Mouse (Mus musculus) embryonic facial prominence, embryonic 11.5 days (tissue): ENCODE results near the gene Gm20509. TPM values are rescaled to one million over a fixed set of nuclear protein-coding genes. Genes with fewer than 3 reads are reported as not detected.

ENCODE experiments used
- ATAC-seq: fragments of 200-750 bp; cut with Nextera tagmentation; replicated peaks from 2 replicates; pipeline ENCODE4 v1.8.0; 2017; ENCODE audit warnings: low read depth; ENCODE audit not compliant: insufficient number of reproducible peaks, low FRiP score, low TSS enrichment
- DNase-seq: peaks from one replicate; pipeline ENCODE4 v3.0.0-alpha.2; 2015; ENCODE audit warnings: low spot score
- H3K27ac ChIP-seq: fragments of 300-500 bp; sonication (generic); replicated peaks from 2 replicates; pipeline ENCODE4 v1.5.1; 2014; ENCODE audit warnings: mild to moderate bottlenecking, low read depth, low read length, control low read depth
- H3K27me3 ChIP-seq: fragments of 300-500 bp; sonication (generic); 2 replicates; pipeline ENCODE4 v1.6.1; 2014; ENCODE audit warnings: mild to moderate bottlenecking, low read length, moderate library complexity, mixed read lengths; ENCODE audit not compliant: control insufficient read depth, insufficient read depth
- H3K36me3 ChIP-seq: fragments of 300-500 bp; sonication (generic); replicated peaks from 2 replicates; pipeline ENCODE4 v1.6.1; 2014; ENCODE audit warnings: low read depth, mild to moderate bottlenecking, low read length, moderate library complexity, mixed read lengths; ENCODE audit not compliant: control insufficient read depth, insufficient read depth
- H3K4me1 ChIP-seq: fragments of 300-500 bp; sonication (generic); 2 replicates; pipeline ENCODE4 v1.6.1; 2014; ENCODE audit warnings: low read length, mixed read lengths; ENCODE audit not compliant: control insufficient read depth, insufficient read depth
- H3K4me2 ChIP-seq: fragments of 300-500 bp; sonication (generic); 2 replicates; pipeline ENCODE4 v1.6.1; 2014; ENCODE audit warnings: low read depth, mild to moderate bottlenecking, control low read depth, low read length, moderate library complexity
- H3K4me3 ChIP-seq: fragments of 300-500 bp; sonication (generic); 2 replicates; pipeline ENCODE4 v1.5.1; 2014; ENCODE audit warnings: low read depth, low read length, control low read depth
- H3K9ac ChIP-seq: fragments of 300-500 bp; sonication (generic); replicated peaks from 2 replicates; pipeline ENCODE4 v1.6.1; 2014; ENCODE audit warnings: mild to moderate bottlenecking, control low read depth, low read length
- H3K9me3 ChIP-seq: fragments of 300-500 bp; sonication (generic); replicated peaks from 2 replicates; pipeline ENCODE4 v1.6.1; 2016; ENCODE audit warnings: mild to moderate bottlenecking, low read length, inconsistent platforms, mixed read lengths; ENCODE audit not compliant: control insufficient read depth
- WGBS: fragments of 180-500 bp; shearing (Covaris S2); extraction: QIAGEN DNeasy Blood & Tissue Kit; methylation state at CpG from one replicate; pipeline ENCODE4 v1.1.7; 2014; 5-methylcytosine and 5-hydroxymethylcytosine counted together
- polyA plus RNA-seq: library from polyadenylated mRNA; unstranded; fragments of >200 nt; fragmentation: Nextera tagmentation; extraction: Ambion mirVana; gene quantifications from 2 replicates; pipeline ENCODE4 v1.2.1, GENCODE M21; 2014

Gene Gm20509
- polyA plus RNA-seq, 1 experiment from 2014 or later: 0.24 TPM

DNA sequence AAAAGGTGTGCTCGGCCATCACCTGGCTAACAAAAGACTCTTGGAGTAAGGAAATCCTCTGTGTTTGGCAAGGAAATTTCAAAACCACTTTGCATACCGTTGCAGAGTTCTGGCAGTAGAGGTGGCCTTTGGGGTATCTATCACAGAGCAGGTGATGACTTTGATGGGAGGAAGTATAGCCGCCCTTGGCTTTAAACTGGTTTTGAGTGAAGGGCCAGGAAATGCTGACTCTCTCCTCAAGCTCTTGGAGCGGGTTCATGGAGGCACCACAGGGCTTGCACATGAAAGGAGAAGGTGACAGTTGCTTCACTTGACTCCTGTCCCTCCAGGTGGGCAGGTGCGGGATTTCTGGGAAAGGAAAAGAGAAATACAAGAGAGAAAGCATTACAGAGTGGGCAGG lies 14.7 kb upstream of the Gm20509 start:
- DNase-seq: no peak
- H3K27ac ChIP-seq: no peak overlapping the region
- no peak overlapping the region for H3K4me3 ChIP-seq
- no peaks in the 10 kb centered on the region for H3K9me3 ChIP-seq
- no peak for ATAC-seq
- H3K27me3 ChIP-seq: no peaks in the 10 kb centered on the region
- WGBS: 79% methylated on average over 5 of the region's 5 CpGs
- no peaks in the 10 kb centered on the region for H3K4me1 ChIP-seq
- no peak overlapping the region for H3K4me2 ChIP-seq
- no peak overlapping the region for H3K9ac ChIP-seq
- H3K36me3 ChIP-seq: no peaks in the 10 kb centered on the region

DNA sequence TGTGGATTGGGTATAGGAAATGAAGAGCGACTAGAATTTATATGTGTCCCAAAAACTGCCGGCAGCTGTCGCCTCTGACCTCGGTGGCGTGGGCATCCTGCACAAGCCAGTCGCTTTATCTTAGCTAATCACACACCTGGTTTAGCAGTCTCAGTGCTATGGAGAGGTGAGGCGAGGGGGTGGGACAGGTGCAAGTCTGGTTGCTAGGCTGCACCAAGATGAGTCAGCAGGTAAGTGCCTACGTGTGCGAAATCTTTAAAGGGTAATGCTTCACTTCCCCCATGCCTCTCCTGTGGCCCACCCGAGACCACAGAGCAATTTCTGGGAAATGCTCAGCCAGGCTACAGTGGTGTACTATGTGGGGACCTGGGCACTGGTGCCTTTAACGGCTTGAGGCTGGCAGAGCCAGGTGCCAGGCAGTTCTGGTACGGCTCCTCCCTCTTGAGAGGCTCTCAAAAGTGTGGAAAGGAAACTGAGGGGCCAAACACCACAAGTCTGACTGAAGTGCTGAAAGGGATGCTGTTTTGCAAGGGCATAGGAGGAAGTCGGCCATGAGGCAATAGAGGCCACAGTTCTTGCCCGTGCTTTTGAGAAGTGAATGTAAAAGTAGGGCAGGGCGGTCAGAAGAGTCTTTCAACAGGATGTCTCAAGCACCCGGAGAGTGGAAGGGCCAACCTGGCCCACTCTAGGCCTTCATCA lies 12.9 kb upstream of the Gm20509 start:
- DNase-seq (no peak), ATAC-seq (no peak)
- Histone ChIP-seq H3K4me1 (no peaks in the 10 kb centered on the region), H3K27ac (no peak overlapping the region), H3K9ac (no peak overlapping the region), H3K27me3 (no peaks in the 10 kb centered on the region), H3K36me3 (no peaks in the 10 kb centered on the region), H3K4me2 (no peak overlapping the region), H3K4me3 (no peak overlapping the region), H3K9me3 (no peaks in the 10 kb centered on the region)
- WGBS: 73% methylated on average over 16 of the region's 16 CpGs

GRCm38 (mm10) chr9:73090121-73090520 lies 12.1 kb upstream of the Gm20509 start:
- H3K4me3 ChIP-seq: no peak overlapping the region
- WGBS: 75% methylated on average over 10 of the region's 10 CpGs
- no peaks in the 10 kb centered on the region for H3K27me3 ChIP-seq
- no peak overlapping the region for H3K27ac ChIP-seq
- H3K4me1 ChIP-seq: no peaks in the 10 kb centered on the region
- no peaks in the 10 kb centered on the region for H3K9me3 ChIP-seq
- no peak overlapping the region for H3K9ac ChIP-seq
- DNase-seq (no peak), ATAC-seq (no peak)
- no peaks in the 10 kb centered on the region for H3K36me3 ChIP-seq
- no peak overlapping the region for H3K4me2 ChIP-seq

GRCm38 (mm10) chr9:73091747-73092146 lies 10.5 kb upstream of the Gm20509 start:
- DNase-seq (peak; percentile 79), ATAC-seq (no peak)
- no peaks in the 10 kb centered on the region for H3K36me3 ChIP-seq
- H3K4me3 ChIP-seq: no peak overlapping the region
- H3K4me2 ChIP-seq: no peak overlapping the region
- no peak overlapping the region for H3K9ac ChIP-seq
- H3K4me1 ChIP-seq: no peaks in the 10 kb centered on the region
- WGBS: 0% methylated on average over 1 of the region's 1 CpGs
- no peaks in the 10 kb centered on the region for H3K9me3 ChIP-seq
- no peak overlapping the region for H3K27ac ChIP-seq
- H3K27me3 ChIP-seq: no peaks in the 10 kb centered on the region

- H3K36me3 ChIP-seq: no peaks in the 10 kb centered on the region
- ATAC-seq (peak; percentile 49; the same call in 1 of the 2 replicates), DNase-seq (peak; percentile 63)
- no peak overlapping the region for H3K27ac ChIP-seq
- H3K9me3 ChIP-seq: no peaks in the 10 kb centered on the region
- no peak overlapping the region for H3K4me3 ChIP-seq
- H3K9ac ChIP-seq: no peak overlapping the region
- H3K27me3 ChIP-seq: no peaks in the 10 kb centered on the region
- H3K4me2 ChIP-seq: no peak overlapping the region
- H3K4me1 ChIP-seq: no peaks in the 10 kb centered on the region
- 48% methylated on average over 17 of the region's 17 CpGs for WGBS
Measured at GRCm38 (mm10) chr9:73094580-73094979, 7.7 kb upstream of the Gm20509 start.

DNA sequence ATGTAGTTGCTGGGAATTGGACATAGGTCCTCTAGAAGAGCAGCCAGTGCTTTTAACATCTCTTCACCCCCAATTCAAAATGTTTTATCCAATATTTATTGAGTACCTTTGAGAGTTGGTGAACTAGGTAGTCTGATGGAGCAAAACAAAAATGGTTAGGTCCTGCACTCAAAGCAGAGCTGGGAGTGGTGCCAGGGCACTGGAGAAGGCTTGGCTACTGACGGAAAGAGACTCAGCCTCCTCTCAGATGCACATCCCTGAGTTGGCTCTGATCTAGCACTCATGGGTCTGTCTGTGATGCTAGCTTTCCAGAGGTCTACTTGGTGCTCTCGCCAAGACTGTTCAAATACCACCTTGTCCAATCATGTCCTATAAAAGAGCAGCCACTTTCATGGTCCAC lies 4.4 kb upstream of the Gm20509 start:
- no peak for DNase-seq
- Histone ChIP-seq H3K27ac (no peak overlapping the region), H3K4me2 (no peak overlapping the region), H3K9ac (no peak overlapping the region), H3K4me3 (no peak overlapping the region), H3K4me1 (no peaks in the 10 kb centered on the region), H3K27me3 (no peaks in the 10 kb centered on the region), H3K9me3 (no peaks in the 10 kb centered on the region), H3K36me3 (no peaks in the 10 kb centered on the region)
- 75% methylated on average over 2 of the region's 2 CpGs for WGBS
- no peak for ATAC-seq

- 89% methylated on average over 5 of the region's 5 CpGs for WGBS
- H3K4me3 ChIP-seq: no peak within 1 kb of the TSS
- no peak within 1 kb of the TSS for H3K4me2 ChIP-seq
- H3K4me1 ChIP-seq: no peaks in the 10 kb centered on the region
- H3K36me3 ChIP-seq: no peaks in the 10 kb centered on the region
- no peak for ATAC-seq
- no peak for DNase-seq
- no peak within 1 kb of the TSS for H3K9ac ChIP-seq
- no peak within 1 kb of the TSS for H3K27ac ChIP-seq
- no peaks in the 10 kb centered on the region for H3K9me3 ChIP-seq
- peaks cover 6% of the 10 kb centered on the region; the same call in 1 of the 2 replicates for H3K27me3 ChIP-seq
Measured at GRCm38 (mm10) chr9:73101536-73101935, 734 bp upstream of the Gm20509 start, which contains the start of gene Khdc3. Khdc3 (plus strand) TSS chr9:73101836.

DNA sequence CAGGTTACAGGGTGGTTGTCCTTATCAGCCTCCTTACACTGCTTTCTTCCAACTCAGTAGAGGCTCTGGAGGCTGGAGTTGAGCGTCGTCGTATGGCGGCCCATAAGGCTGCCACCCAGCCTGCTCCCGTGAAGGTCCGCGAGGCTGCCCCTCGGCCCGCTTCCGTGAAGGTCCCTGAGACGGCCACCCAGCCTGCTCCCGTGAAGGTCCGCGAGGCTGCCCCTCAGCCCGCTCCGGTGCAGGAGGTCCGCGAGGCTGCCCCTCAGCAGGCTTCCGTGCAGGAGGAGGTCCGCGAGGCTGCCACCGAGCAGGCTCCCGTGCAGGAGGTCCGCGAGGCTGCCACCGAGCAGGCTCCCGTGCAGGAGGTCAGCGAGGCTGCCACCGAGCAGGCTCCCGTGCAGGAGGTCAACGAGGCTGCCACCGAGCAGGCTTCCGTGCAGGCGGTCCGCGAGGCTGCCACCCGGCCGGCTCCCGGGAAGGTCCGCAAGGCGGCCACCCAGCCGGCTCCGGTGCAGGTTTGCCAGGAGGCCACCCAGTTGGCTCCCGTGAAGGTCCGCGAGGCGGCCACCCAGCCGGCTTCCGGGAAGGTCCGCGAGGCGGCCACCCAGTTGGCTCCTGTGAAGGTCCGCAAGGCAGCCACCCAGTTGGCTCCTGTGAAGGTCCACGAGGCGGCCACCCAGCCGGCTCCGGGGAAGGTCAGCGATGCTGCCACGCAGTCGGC lies 1.0 kb downstream of the Gm20509 start:
- DNase-seq (peak; percentile 32), ATAC-seq (peak; percentile 45; the same call in 1 of the 2 replicates)
- Histone ChIP-seq H3K27me3 (peaks cover 6% of the 10 kb centered on the region; the same call in 1 of the 2 replicates), H3K9ac (peak overlapping the region; percentile 61), H3K27ac (no peak overlapping the region), H3K36me3 (no peaks in the 10 kb centered on the region), H3K4me2 (peak overlapping the region; percentile 93), H3K4me1 (no peaks in the 10 kb centered on the region), H3K4me3 (peak overlapping the region; percentile 42), H3K9me3 (no peaks in the 10 kb centered on the region)
- 5% methylated on average over 60 of the region's 60 CpGs for WGBS
